Mouse (Mus musculus) liver, embryonic 18 days (tissue): ENCODE results near the gene Gm614. TPM values are rescaled to one million over a fixed set of nuclear protein-coding genes. Genes with fewer than 3 reads are reported as not detected.

ENCODE experiments used
- polyA plus RNA-seq: library from polyadenylated mRNA; depleted of rRNA; stranded (reverse); fragments of >200 nt; gene quantifications from 2 replicates; pipeline ENCODE4 v1.2.3, GENCODE M21; 2012; rRNA removed

Gm614 gene
- 0.05 and 0.16 TPM in 2 replicates for polyA plus RNA-seq

DNA sequence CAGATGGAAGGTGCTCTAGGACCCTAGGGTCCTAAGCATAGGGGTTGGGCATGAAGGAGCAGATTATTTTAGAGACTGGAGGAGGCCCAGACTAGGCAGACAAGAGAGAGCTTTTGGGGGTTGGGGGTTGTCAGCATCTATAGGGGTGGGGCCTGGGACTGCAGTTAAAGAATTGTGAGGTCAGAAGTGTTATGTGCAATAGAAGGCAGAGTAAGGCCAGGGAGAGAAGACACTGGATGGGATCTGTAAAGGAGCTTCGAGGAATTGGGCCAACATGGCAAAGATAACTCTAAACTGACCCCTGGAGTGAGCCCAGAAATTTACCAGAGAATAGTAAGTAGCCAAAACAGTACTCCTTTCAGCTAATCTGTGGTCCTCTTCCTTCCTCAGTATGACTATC lies at the start of gene Gm614:
TSS of gene Gm614 (minus strand) at position 101 of the 400 bp plus-strand sequence.

GRCm38 (mm10) chrX:101299055-101299454 lies 35.3 kb upstream of the Gm614 start, which contains the start of gene Nlgn3:
Gene Nlgn3 (plus strand): TSS chrX:101299168.

GRCm38 (mm10) chrX:101273875-101274738 lies 10.3 kb upstream of the Gm614 start, which contains the start of gene Med12:
Gene Med12 (plus strand): TSS chrX:101274030.

GRCm38 (mm10) chrX:101268755-101269124 lies 4.9 kb upstream of the Gm614 start, which contains the start of gene Gm20489:
Gene Gm20489 (minus strand): TSS chrX:101269023.

DNA sequence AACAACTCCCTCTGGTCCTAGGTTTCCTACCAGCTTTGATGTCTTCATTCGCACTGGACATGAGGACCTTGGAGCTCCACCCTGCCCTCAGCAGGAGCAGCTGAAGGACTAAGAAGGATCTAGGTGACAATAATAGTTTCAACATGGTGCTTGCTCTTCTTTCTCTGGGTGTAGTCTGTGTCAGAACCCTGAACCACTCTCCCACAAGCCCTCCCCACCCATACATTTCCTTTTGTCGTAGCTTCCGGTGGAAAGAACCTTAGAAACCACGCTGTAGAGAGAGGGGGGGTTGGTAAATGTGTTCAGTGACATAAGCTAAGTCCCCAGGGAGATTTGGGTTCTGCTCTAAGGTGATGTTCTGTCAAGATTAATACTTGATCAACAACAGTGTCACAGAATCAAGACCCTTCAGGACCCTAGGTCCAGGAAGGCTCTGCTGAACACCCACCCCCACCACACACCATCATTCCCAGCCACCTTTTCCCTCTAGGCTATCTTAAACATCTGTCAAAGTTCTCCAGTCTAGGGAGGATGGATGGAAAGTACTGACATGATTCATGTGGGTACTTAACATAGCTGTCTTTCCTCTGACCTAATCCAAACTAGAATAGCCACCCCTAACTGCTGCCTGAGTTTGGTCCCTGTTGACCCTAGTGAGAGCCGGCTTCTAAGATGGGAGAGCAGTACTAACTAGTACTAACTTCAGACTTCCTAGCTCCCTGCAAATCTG lies 4.4 kb upstream of the Gm614 start, which contains the start of gene Il2rg:
TSS of gene Il2rg (minus strand) at position 231 of the 730 bp plus-strand sequence.

GRCm38 (mm10) chrX:101253952-101254729 lies 9.7 kb downstream of the Gm614 start, which contains the start of gene Foxo4:
Gene Foxo4 (plus strand): TSS chrX:101254528.

GRCm38 (mm10) chrX:101221834-101222795 lies 41.7 kb downstream of the Gm614 start, which contains the start of gene Snx12:
Gene Snx12 (minus strand): TSS chrX:101222563.

Other genes starting within 250 kb of the Gm614 start
- gene Tex11, start 204.3 kb downstream of the Gm614 start, polyA plus RNA-seq, result not detected in 2 replicates
- gene Slc7a3, start 178.0 kb downstream of the Gm614 start, polyA plus RNA-seq, result 0.67 and 0.80 TPM in 2 replicates
- 16.4 and 17.2 TPM in 2 replicates for gene Snx12, start 41.4 kb downstream of the Gm614 start, polyA plus RNA-seq
- gene Foxo4, start 9.5 kb downstream of the Gm614 start, polyA plus RNA-seq, result 11.2 and 11.8 TPM in 2 replicates
- gene Il2rg, start 4.3 kb upstream of the Gm614 start, polyA plus RNA-seq, result 7.1 and 7.4 TPM in 2 replicates
- not detected in 2 replicates for gene Gm20489, start 5.0 kb upstream of the Gm614 start, polyA plus RNA-seq
- 22.5 and 30.8 TPM in 2 replicates for gene Med12, start 10.0 kb upstream of the Gm614 start, polyA plus RNA-seq
- 0.04 and 0.06 TPM in 2 replicates for gene Nlgn3, start 35.2 kb upstream of the Gm614 start, polyA plus RNA-seq
- 388 and 432 TPM in 2 replicates for gene Gjb1, start 112.4 kb upstream of the Gm614 start, polyA plus RNA-seq
- gene Zmym3, start 156.9 kb upstream of the Gm614 start, polyA plus RNA-seq, result 9.1 and 11.6 TPM in 2 replicates
- gene Nono, start 165.3 kb upstream of the Gm614 start, polyA plus RNA-seq, result 100 and 105 TPM in 2 replicates
- 0.36 and 0.64 TPM in 2 replicates for gene Itgb1bp2, start 185.1 kb upstream of the Gm614 start, polyA plus RNA-seq